Mouse (Mus musculus) right cerebral cortex, adult 2 months (tissue): Measurements from ENCODE around the gene Tmem132e.

ENCODE experiments used
- DNase-seq, 2 experiments: peaks; one replicate each; pipeline ENCODE4 v3.0.0; 2021 to 2022; ENCODE audit warnings: low spot score in 2 of 2

Gene Tmem132e

GRCm38 (mm10) chr11:82428801-82429200 lies 40.1 kb downstream of the Tmem132e start:
- no peak for DNase-seq

GRCm38 (mm10) chr11:82434091-82434831 lies 45.6 kb downstream of the Tmem132e start:
- DNase-seq = no peak

- DNase-seq = no peak
These were observed 46.1 kb downstream of the Tmem132e start for GRCm38 (mm10) chr11:82434832-82435182.

- no peak for DNase-seq
These were observed 59.8 kb downstream of the Tmem132e start for GRCm38 (mm10) chr11:82448485-82448884.

- no peak for DNase-seq
These were observed 63.8 kb downstream of the Tmem132e start for GRCm38 (mm10) chr11:82452516-82452915.

GRCm38 (mm10) chr11:82453230-82453629 lies 64.5 kb downstream of the Tmem132e start:
- DNase-seq = no peak

- peak; percentile 46 for DNase-seq
These were observed 72.6 kb downstream of the Tmem132e start for GRCm38 (mm10) chr11:82461326-82461725.

GRCm38 (mm10) chr11:82465536-82465935 lies 76.8 kb downstream of the Tmem132e start:
- DNase-seq = no peak

- peak; percentile 44 to 49 for DNase-seq
These were observed 78.5 kb downstream of the Tmem132e start for GRCm38 (mm10) chr11:82467218-82467617.

- DNase-seq = no peak
These were observed 82.4 kb downstream of the Tmem132e start for GRCm38 (mm10) chr11:82471076-82471475.

- no peak for DNase-seq
These were observed 84.5 kb downstream of the Tmem132e start for GRCm38 (mm10) chr11:82473137-82473621.

- DNase-seq = no peak
These were observed 87.4 kb downstream of the Tmem132e start for GRCm38 (mm10) chr11:82476092-82476491.

GRCm38 (mm10) chr11:82477412-82477811 lies 88.7 kb downstream of the Tmem132e start:
- no peak for DNase-seq

- DNase-seq = no peak
These were observed 92.2 kb downstream of the Tmem132e start for GRCm38 (mm10) chr11:82480941-82481340.

GRCm38 (mm10) chr11:82487359-82488086 lies 98.8 kb downstream of the Tmem132e start:
- DNase-seq = no peak

GRCm38 (mm10) chr11:82490896-82491295 lies 102.2 kb downstream of the Tmem132e start:
- no peak for DNase-seq
